Mouse (Mus musculus): Measurements from ENCODE around the gene Hhex.
A peak's percentile ranks its signal among the peaks of the same experiment; 100 is the strongest.

The Hhex gene

GRCm38 (mm10) chr19:37434263-37434951, at the start of gene Hhex:
Gene Hhex (plus strand): TSS chr19:37434810.
- DNase-seq, result peak; percentile 87 to 89

GRCm38 (mm10) chr19:37386126-37386525, 48.5 kb upstream of the Hhex start:
- no peak for DNase-seq

GRCm38 (mm10) chr19:37391869-37392268, 42.7 kb upstream of the Hhex start:
- DNase-seq, result no peak

- no peak for DNase-seq
Observed at GRCm38 (mm10) chr19:37396279-37396678, 38.3 kb upstream of the Hhex start.

GRCm38 (mm10) chr19:37400936-37401335, 33.7 kb upstream of the Hhex start:
- DNase-seq, result no peak

GRCm38 (mm10) chr19:37418294-37418693, 16.3 kb upstream of the Hhex start:
- DNase-seq, result peak in 1 of 2 experiments; percentile 53

- DNase-seq, result peak in 1 of 2 experiments; percentile 62
Observed at GRCm38 (mm10) chr19:37419613-37420012, 15.0 kb upstream of the Hhex start.

- no peak for DNase-seq
Observed at GRCm38 (mm10) chr19:37428589-37428988, 6.0 kb upstream of the Hhex start.

- no peak for DNase-seq
Observed at GRCm38 (mm10) chr19:37431139-37431756, 3.4 kb upstream of the Hhex start.

GRCm38 (mm10) chr19:37432868-37433570, 1.6 kb upstream of the Hhex start:
- no peak for DNase-seq

GRCm38 (mm10) chr19:37433895-37434262, 731 bp upstream of the Hhex start:
- DNase-seq, result no peak

GRCm38 (mm10) chr19:37435041-37435852, 637 bp downstream of the Hhex start:
- DNase-seq, result peak; percentile 64 to 66

- peak in 1 of 2 experiments; percentile 24 for DNase-seq
Observed at GRCm38 (mm10) chr19:37435853-37436174, 1.2 kb downstream of the Hhex start.

GRCm38 (mm10) chr19:37436514-37437288, 2.1 kb downstream of the Hhex start:
- DNase-seq, result peak; percentile 55 to 63

GRCm38 (mm10) chr19:37437289-37437606, 2.6 kb downstream of the Hhex start:
- peak in 1 of 2 experiments; percentile 36 for DNase-seq

- no peak for DNase-seq
Observed at GRCm38 (mm10) chr19:37440181-37440580, 5.6 kb downstream of the Hhex start.

GRCm38 (mm10) chr19:37440708-37441475, 6.3 kb downstream of the Hhex start:
- no peak for DNase-seq

GRCm38 (mm10) chr19:37442524-37443286, 8.1 kb downstream of the Hhex start:
- DNase-seq, result no peak

- DNase-seq, result no peak
Observed at GRCm38 (mm10) chr19:37443631-37444140, 9.1 kb downstream of the Hhex start.

GRCm38 (mm10) chr19:37448212-37448611, 13.6 kb downstream of the Hhex start:
- DNase-seq, result no peak

GRCm38 (mm10) chr19:37449246-37449645, 14.6 kb downstream of the Hhex start:
- no peak for DNase-seq

Data from spleen, adult 18-20 months (tissue).